Mouse (Mus musculus) heart, adult 2 months (tissue): ENCODE results near the gene Rtbdn. TPM values are rescaled to one million over a fixed set of nuclear protein-coding genes. Genes with fewer than 3 reads are reported as not detected.

Experiments
- DNase-seq, 2 experiments: peaks; one replicate each; pipeline ENCODE4 v3.0.0; 2021
- H3K27ac ChIP-seq: fragments of 200-600 bp; 2 replicates; pipeline ENCODE4 v1.8.1; 2022
- H3K27me3 ChIP-seq: fragments of 200-500 bp; 2 replicates; pipeline ENCODE4 v1.6.1; 2012; ENCODE audit warnings: mild to moderate bottlenecking, low read length, inconsistent platforms, mixed read lengths; ENCODE audit not compliant: control insufficient read depth, insufficient read depth
- H3K36me3 ChIP-seq: fragments of 200-500 bp; 2 replicates; pipeline ENCODE4 v1.6.1; 2012; ENCODE audit warnings: low read length, inconsistent platforms; ENCODE audit not compliant: control insufficient read depth, insufficient read depth
- H3K4me1 ChIP-seq: fragments of 200-500 bp; 2 replicates; pipeline ENCODE4 v1.6.1; 2011; ENCODE audit warnings: low read length; ENCODE audit not compliant: control insufficient read depth, insufficient read depth
- H3K4me3 ChIP-seq: fragments of 200-600 bp; 2 replicates; pipeline ENCODE4 v1.8.1; 2022
- H3K79me2 ChIP-seq: fragments of 200-500 bp; replicated peaks from 2 replicates; pipeline ENCODE4 v1.6.1; 2012; ENCODE audit warnings: mild to moderate bottlenecking, inconsistent platforms, low read length, moderate library complexity, mixed read lengths; ENCODE audit not compliant: control insufficient read depth, insufficient read depth
- H3K9ac ChIP-seq: fragments of 200-500 bp; 2 replicates; pipeline ENCODE4 v1.6.1; 2012; ENCODE audit warnings: low read depth, mild to moderate bottlenecking, control low read depth, inconsistent platforms, low read length, mixed read lengths
- CTCF ChIP-seq: fragments of 200-600 bp; IDR thresholded peaks from 2 replicates; pipeline ENCODE4 v1.8.1; 2022; ENCODE audit warnings: antibody characterized with exemption, mild to moderate bottlenecking, moderate library complexity
- EP300 ChIP-seq: fragments of 200-500 bp; IDR thresholded peaks from 2 replicates; pipeline ENCODE4 v1.6.1; 2011; ENCODE audit warnings: low read depth, low read length, control low read depth; ENCODE audit not compliant: insufficient read depth
- POLR2A ChIP-seq: fragments of 200-500 bp; IDR thresholded peaks from 2 replicates; pipeline ENCODE4 v1.6.1; 2011; ENCODE audit warnings: mild to moderate bottlenecking, low read depth, low read length, control low read depth; ENCODE audit not compliant: insufficient read depth
- WGBS: fragments of 180-500 bp; shearing (Covaris S2); methylation state at CpG from one replicate; pipeline ENCODE4 v1.1.7; 2018; 5-methylcytosine and 5-hydroxymethylcytosine counted together
- intact Hi-C: fragments of 180-260 bp; cut with DNase I; formaldehyde crosslinking; loops from one replicate; pipeline ENCODE4 v1.15.1; 2025
- polyA plus RNA-seq: library from polyadenylated mRNA; depleted of rRNA; stranded (reverse); fragments of >200 nt; gene quantifications from 2 replicates; pipeline ENCODE4 v1.2.3, GENCODE M21; 2012
- total RNA-seq, 2 experiments: library from RNA; stranded (reverse); gene quantifications; 2 replicates each; pipeline ENCODE4 v1.2.3; 2021

Gene Rtbdn
- total and polyA plus RNA-seq, 3 experiments: not detected

DNA sequence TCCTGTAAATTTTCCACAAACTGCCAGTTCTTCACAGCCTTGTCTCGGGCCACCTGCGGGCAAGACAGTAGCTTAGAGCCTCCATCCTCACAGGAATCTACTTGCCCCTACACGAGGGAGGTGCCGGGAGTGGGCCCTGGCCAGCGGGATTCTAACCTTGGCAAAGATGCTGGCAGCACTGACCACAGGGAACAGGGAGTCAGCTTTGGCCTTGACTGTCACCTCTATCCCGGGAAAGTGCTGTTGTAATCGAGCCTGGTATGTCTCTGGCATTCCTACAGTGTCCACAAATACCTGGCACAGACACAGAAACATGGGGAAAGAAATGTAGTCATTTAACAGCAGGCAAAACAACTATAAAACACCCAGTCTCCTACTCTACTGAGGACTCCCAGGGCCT lies 13.0 kb downstream of the Rtbdn start:
- H3K36me3 ChIP-seq: no peaks in the 10 kb centered on the region
- DNase-seq: peak in 1 of 2 experiments; percentile 58
- no peaks in the 10 kb centered on the region for H3K27me3 ChIP-seq
- H3K4me3 ChIP-seq: no peak overlapping the region
- WGBS: 66% methylated on average over 7 of the region's 7 CpGs
- no peaks in the 10 kb centered on the region for H3K79me2 ChIP-seq
- H3K9ac ChIP-seq: no peak overlapping the region
- no peaks in the 10 kb centered on the region for H3K4me1 ChIP-seq
- intact Hi-C loops: loop anchor here (5.0 kb wide), 1 partner anchor 37 kb away; no protein-coding TSS in a partner anchor
- TF ChIP-seq POLR2A (no peak), EP300 (no peak), CTCF (no peak)
- H3K27ac ChIP-seq: peak overlapping the region; percentile 47; the same call in 1 of the 2 replicates

DNA sequence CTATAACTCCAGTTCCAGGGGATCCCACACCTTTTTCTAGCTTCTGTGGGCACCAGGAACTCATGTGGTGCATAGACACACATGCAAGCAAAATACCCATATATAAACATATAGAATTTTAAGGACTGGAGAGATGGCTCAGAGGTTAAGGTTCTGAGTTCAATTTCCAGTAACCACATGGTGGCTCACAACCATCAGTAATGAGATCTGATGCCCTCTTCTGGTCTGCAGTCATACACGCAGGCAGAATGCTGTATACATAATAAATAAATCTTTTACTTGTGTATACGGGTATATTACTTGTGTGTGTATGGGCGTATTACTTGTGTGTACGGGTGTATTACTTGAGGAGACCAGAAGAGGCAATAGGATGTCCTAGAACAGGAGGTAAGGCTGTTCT lies 17.2 kb downstream of the Rtbdn start:
- H3K9ac ChIP-seq: no peak overlapping the region
- H3K27me3 ChIP-seq: no peaks in the 10 kb centered on the region
- no peak overlapping the region for H3K4me3 ChIP-seq
- no peak for DNase-seq
- no peaks in the 10 kb centered on the region for H3K36me3 ChIP-seq
- no peak overlapping the region for H3K27ac ChIP-seq
- TF ChIP-seq CTCF (peak; percentile 22; the same call in 1 of the 2 replicates), EP300 (no peak)
- intact Hi-C loops: no loop called here
- H3K79me2 ChIP-seq: no peaks in the 10 kb centered on the region
- WGBS: 90% methylated on average over 4 of the region's 4 CpGs
- peaks cover 11% of the 10 kb centered on the region for H3K4me1 ChIP-seq

DNA sequence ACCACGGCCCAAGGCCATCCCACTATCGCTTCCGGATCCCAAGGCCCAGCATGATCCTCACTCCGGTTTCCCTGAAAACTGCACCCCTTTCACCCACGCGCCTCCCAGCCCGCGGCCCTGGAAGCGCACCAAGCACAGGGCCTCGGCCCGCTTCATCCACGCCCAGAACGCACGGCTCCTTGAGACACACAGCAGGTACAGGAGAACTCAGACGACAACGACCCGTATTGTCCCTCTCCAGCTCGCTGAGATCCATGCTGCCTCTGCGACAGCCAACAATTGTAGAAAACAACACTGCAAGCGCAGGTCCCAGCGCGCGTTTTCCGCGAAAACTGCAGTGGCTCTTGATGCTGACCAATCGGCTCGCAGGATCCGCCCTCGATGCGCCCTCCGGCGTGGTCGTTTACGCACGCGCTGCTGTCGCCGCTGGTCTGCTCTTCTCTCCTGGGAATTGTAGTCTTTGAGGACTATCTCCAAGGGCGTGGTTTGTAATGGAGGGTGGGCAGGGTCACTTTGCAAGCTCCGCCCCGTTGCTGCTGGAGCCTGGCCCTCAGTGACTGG lies 19.0 kb downstream of the Rtbdn start:
- H3K4me3 ChIP-seq: peak overlapping the region; percentile 61
- no peaks in the 10 kb centered on the region for H3K27me3 ChIP-seq
- H3K27ac ChIP-seq: peak overlapping the region; percentile 47
- H3K79me2 ChIP-seq: no peaks in the 10 kb centered on the region
- H3K9ac ChIP-seq: peak overlapping the region; percentile 58
- no peaks in the 10 kb centered on the region for H3K36me3 ChIP-seq
- DNase-seq: peak; percentile 92 to 96
- TF ChIP-seq CTCF (no peak), EP300 (no peak), POLR2A (peak; percentile 75)
- WGBS: 1% methylated on average over 41 of the region's 41 CpGs
- intact Hi-C loops: loop anchor here (5.0 kb wide), 1 partner anchor 109 kb away; the partner anchor contains the start of gene Farsa
- peaks cover 17% of the 10 kb centered on the region for H3K4me1 ChIP-seq

DNA sequence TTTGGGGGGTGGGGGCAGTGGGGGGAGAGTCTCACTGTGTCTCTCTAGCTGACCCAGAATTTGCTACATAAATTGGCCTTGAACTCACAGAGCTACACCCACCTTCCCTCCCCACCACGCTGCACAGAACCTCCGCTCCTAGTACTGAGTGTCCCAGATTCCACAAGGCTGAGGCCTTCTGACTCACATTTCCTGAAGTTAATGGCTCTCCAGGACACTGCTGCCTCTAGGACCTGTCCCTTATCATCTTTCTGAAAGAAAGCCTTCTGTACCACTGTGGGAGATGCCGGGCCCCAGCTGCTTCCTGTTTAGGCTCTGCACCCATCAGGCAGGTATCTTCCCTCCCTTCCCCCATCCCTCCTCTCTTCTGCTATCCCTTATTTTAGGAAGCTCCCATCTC lies 19.8 kb downstream of the Rtbdn start:
- no peak for DNase-seq
- no peak overlapping the region for H3K9ac ChIP-seq
- peak overlapping the region; percentile 4 for H3K27ac ChIP-seq
- H3K4me1 ChIP-seq: peaks cover 17% of the 10 kb centered on the region
- TF ChIP-seq POLR2A (no peak), CTCF (no peak)
- H3K36me3 ChIP-seq: no peaks in the 10 kb centered on the region
- H3K27me3 ChIP-seq: no peaks in the 10 kb centered on the region
- intact Hi-C loops: loop anchor here (5.0 kb wide), 1 partner anchor 109 kb away; the partner anchor contains the start of gene Farsa
- no peak overlapping the region for H3K4me3 ChIP-seq
- H3K79me2 ChIP-seq: no peaks in the 10 kb centered on the region
- 30% methylated on average over 3 of the region's 3 CpGs for WGBS

DNA sequence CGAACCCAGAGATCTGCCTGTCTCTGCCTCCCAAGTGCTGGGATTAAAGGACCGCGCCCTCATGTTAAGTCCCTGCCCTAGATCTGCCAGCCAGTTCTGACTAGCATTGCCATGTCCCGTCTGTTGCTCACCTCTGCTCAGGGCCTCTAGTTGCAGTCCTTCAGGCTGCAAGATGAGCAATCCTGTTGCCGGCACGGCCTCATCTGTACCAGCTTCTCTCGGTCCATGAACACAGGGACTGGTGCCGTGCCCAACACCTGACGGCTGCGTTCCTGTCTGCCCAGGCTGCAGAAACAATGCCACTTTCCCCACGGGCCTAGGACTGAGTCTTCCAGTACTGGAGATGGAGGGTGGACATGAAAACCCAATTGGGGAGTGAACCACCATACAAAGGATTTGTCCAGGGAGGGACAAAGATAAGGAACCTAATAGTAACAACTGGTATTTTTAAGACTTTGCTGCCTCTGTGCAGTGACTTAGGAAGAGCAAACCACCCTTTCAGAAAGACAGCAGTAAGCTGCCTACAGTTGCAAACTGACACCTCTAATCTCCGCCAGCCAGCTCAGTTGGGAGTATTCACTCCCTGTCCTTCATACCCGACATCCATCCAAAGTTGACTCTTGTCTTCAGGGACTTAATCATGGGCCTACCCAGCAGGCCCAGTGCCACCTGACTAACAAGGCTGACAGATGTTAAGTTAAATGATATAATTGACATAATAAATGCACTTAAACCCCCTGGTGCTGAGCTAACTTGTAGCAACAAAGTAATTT lies 20.9 kb downstream of the Rtbdn start:
- Histone ChIP-seq H3K4me1 (peaks cover 17% of the 10 kb centered on the region), H3K9ac (no peak overlapping the region), H3K27ac (no peak overlapping the region), H3K36me3 (no peaks in the 10 kb centered on the region), H3K4me3 (no peak overlapping the region), H3K79me2 (no peaks in the 10 kb centered on the region), H3K27me3 (no peaks in the 10 kb centered on the region)
- TF ChIP-seq CTCF: no peak
- TF ChIP-seq EP300: no peak
- TF ChIP-seq POLR2A: no peak
- 91% methylated on average over 13 of the region's 13 CpGs for WGBS
- intact Hi-C loops: loop anchor here (5.0 kb wide), 1 partner anchor 110 kb away; the partner anchor contains the start of gene Farsa
- DNase-seq: no peak

DNA sequence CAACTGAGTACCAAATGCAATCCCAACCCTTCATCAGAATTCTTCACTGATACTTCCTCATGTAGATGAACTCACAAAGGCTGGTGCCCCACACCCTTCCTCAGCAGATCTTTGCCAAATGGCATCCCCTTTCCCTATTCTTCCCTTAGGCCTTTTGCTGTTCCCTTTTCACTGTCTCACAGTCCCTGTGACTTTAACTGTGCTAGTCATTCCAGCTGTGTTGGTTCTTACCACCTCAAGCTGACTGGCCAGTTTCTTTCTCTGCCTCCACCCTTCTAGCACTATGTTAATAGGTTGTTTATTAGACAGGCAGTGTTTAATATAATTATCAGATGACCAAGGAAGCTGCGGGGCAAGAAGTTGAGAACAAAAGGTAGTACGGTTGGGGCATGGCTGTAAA lies 21.9 kb downstream of the Rtbdn start:
- intact Hi-C loops: loop anchor here (5.0 kb wide), 1 partner anchor 111 kb away; the partner anchor contains the start of gene Farsa
- no peak for TF ChIP-seq POLR2A
- TF ChIP-seq EP300: no peak
- TF ChIP-seq CTCF: no peak
- Histone ChIP-seq H3K4me3 (peak overlapping the region; percentile 62), H3K9ac (peak overlapping the region; percentile 30; the same call in 1 of the 2 replicates), H3K4me1 (peaks cover 17% of the 10 kb centered on the region), H3K79me2 (no peaks in the 10 kb centered on the region), H3K36me3 (no peaks in the 10 kb centered on the region), H3K27me3 (no peaks in the 10 kb centered on the region), H3K27ac (peak overlapping the region; percentile 77)
- WGBS: 15% methylated on average over 2 of the region's 2 CpGs
- no peak for DNase-seq
